Mouse (Mus musculus) cerebellum, adult 2 months (tissue): ENCODE measurements around the gene Ctbp2.
A peak's percentile ranks its signal among the peaks of the same experiment; 100 is the strongest.

Experiments
- CTCF ChIP-seq: fragments of 200-500 bp; IDR thresholded peaks from 2 replicates; pipeline ENCODE4 v1.5.1; 2011; ENCODE audit warnings: low read depth, mild to moderate bottlenecking, control low read depth, low read length, moderate library complexity, borderline replicate concordance; ENCODE audit not compliant: insufficient read depth
- POLR2A ChIP-seq: fragments of 200-500 bp; IDR thresholded peaks from 2 replicates; pipeline ENCODE4 v1.6.1; 2011; ENCODE audit warnings: low read length, control low read depth, borderline replicate concordance; ENCODE audit not compliant: insufficient read depth

DNA sequence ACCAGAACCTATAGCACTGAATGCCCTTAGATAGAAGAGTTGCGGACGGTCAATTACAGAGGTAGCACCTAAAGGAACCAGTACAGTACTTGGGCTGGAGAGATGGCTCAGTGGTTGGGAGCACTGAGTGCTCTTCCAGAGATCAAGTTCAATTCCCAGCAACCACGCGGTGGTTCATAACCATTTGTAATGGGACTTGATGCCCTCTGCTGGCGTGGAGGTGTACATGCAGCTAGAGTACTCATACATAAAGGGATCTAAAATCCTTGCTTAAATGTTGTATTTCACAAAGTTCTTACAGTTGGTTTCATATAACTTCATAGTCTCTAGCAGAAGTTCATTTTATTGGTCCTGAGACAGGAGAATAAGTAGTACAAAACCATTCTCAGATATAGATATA lies 9.4 kb upstream of the Ctbp2 start:
- TF ChIP-seq POLR2A (no peak), CTCF (peak; percentile 38; the same call in 1 of the 2 replicates)
